Mouse (Mus musculus) A20 (cell line): ENCODE measurements around the gene Spag17.
"Not testable (repeated sequence)": the region's sequence is repeated elsewhere in the genome, so short reads cannot be mapped to it uniquely, and the experiment has no call there.

Experiments
- DNase-seq: peaks from one replicate; pipeline ENCODE4 v3.0.0-alpha.2; 2011; ENCODE audit warnings: low read depth, low spot score

Gene Spag17

GRCm38 (mm10) chr3:99885187-99885811, at the start of gene Spag17:
Gene Spag17 (plus strand): TSS chr3:99885406.
- no peak for DNase-seq

GRCm38 (mm10) chr3:99842333-99842732, 42.9 kb upstream of the Spag17 start:
- no peak for DNase-seq

DNA sequence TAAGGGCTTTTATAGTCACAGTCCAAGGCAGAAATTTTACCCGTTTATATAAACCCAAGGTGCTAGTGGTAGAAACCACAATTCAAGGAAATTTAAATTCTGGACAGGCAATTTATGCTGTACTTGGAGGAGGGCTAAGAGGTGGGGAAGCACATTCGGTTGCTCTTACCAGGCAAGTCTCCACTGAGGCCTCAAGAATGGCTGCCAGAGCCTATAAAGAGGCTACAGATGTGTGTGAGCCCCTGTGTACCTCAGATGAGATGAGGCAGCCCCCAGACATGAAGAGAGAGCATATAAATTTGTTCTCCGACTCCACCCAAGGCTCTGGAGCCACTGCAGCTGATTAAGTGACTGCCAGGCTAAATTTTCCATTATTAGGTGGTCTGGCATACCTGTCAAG, 42.4 kb upstream of the Spag17 start:
- no peak for DNase-seq

DNA sequence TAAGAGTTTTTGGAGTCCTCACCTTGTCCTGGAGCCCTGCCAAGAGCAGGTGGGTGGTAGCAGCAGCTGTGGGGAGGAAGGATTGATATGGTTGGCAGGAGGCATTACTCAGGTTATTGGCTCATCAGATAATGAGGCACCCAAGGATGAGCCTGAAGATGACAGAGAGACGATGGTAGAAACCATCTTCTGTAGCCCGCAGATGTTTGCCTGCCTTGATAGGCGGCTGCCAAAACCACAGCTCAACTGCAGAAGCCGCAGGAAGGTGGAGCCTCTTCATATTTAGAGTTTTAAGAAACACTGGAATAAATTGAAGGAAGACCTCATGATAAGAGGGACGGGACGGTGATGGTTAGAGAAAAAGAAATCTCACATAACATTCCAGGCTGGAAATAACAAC, 42.0 kb upstream of the Spag17 start:
- no peak for DNase-seq

DNA sequence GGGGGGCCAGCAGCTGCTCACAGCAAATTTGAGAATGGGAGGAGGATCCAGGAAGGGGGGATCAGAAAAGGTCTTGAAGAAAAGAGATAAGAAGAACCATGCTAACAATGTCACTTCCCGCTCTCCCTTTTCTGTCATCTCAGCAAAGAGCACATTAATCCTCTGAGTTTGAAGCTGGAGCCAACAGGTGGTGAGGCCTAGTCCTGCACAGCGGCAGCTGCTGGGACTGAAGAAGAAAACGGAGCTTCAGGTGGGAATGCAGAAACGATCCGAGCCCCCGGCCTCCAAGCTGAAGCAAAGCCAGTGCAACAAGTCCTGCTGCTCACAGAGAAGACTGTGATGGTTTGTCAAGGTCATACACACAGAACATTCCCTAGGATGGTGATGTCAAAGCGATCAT, 34.3 kb upstream of the Spag17 start:
- DNase-seq = no peak

DNA sequence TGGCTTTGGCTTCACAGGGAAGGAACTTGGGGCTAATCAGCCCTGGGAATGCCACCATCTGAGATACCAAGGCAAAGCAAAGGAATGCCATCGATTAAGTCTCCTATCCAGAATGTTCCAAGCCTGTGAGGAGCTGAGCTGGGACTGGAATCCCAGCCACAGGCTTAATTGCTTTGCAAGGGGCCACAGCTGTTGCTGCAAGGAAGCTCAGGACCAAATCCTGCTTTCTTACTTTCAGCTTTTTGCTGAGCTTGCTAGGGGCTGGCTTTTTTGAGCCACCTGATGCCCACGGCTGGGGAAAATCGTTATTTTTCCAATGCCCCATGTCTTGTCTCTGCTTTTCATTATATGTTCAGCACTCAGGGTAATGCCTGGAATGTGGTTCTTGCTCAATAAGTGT, 30.6 kb upstream of the Spag17 start:
- DNase-seq = no peak

- no peak for DNase-seq
These were observed 26.3 kb upstream of the Spag17 start for GRCm38 (mm10) chr3:99858922-99859321.

DNA sequence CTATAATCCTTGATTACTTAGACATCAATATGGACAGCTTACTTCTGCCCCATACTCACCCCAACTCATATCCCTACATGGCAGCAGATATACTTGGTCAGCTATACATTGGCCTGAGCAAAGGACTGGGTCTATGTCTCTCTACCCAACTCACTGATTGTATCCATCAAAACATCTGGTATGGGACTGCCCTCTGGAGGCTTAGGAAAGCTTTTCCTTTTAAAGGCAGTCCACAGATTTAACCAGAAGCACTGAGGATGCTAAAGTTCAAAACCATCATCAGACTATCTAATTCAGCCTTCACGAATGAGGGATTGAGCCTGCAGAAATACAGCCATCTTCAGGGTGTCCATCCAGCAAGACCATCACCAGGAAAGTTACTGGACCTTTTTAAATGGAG, 20.5 kb upstream of the Spag17 start:
- no peak for DNase-seq

DNA sequence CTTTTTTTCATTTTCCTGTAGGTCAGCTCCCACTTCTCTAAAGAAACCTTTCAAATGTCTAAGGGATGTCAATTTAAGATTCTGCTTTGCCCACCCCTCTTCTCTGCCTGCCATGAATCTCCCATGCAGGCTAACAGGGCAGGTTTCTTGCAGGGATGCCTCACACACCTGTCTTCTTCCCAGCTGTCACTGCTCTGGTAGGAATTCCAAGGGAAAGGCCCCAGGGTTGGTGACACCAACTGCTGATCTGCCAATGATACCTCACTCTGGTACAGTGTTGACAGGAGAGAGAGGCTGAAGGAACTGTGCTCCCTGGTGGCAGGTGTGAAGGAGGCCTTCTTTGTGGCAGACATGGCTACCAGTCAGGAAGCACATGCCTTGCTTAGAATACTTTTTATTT, 10.1 kb upstream of the Spag17 start:
- DNase-seq = no peak

DNA sequence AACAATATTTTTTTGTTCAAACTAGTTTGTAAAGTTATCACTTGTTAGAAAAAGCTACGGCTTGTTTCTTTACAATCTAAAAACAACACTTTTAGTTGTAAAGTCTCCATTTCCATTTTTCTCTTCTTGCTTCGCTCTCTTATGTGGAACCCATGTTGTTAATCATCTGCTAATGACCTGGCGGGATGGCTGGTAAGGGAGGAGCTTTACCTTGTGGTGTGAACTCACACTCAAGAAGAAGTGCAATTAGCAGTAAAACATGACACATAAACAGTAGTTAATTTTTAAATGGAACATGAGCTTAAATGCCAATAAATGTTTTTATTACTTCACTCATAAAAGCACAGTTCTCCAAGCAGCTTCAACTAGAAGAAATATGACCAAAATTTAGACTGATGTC, 3.7 kb upstream of the Spag17 start:
- no peak for DNase-seq

- no peak for DNase-seq
These were observed 1.1 kb upstream of the Spag17 start for GRCm38 (mm10) chr3:99883988-99884564.

- DNase-seq = not testable (repeated sequence)
These were observed 9.5 kb downstream of the Spag17 start for GRCm38 (mm10) chr3:99894741-99895140.

DNA sequence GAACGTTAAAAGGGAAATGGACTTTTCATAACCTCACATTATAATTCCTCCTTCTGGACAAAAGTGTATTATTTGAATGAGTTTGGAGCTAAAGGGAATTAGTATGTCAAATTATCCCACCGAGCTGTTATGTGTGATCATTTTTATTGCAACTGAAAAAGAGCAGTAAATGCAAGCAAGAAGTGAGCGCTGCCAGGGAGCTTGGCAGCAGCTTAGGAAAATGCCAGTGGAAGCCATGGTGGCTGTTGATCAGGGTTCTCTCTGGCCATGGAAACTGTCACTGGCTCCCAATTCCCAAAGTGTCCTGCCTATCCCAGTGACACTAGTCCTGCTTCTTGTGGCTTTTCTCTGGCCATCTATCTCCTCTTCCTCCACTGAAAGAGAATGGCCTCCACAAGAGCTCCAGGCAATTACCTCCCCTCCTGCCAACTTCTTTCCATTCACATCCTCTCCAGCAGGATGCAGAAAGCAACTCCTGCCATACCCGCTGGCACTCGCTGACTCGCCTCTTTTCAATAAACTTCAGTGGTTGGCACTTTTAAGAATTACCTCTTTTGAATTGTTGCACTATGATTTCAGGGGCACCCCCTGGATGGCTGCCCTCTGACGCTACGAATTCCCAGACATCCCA, 28.7 kb downstream of the Spag17 start:
- no peak for DNase-seq

- no peak for DNase-seq
These were observed 37.7 kb downstream of the Spag17 start for GRCm38 (mm10) chr3:99922944-99923343.

DNA sequence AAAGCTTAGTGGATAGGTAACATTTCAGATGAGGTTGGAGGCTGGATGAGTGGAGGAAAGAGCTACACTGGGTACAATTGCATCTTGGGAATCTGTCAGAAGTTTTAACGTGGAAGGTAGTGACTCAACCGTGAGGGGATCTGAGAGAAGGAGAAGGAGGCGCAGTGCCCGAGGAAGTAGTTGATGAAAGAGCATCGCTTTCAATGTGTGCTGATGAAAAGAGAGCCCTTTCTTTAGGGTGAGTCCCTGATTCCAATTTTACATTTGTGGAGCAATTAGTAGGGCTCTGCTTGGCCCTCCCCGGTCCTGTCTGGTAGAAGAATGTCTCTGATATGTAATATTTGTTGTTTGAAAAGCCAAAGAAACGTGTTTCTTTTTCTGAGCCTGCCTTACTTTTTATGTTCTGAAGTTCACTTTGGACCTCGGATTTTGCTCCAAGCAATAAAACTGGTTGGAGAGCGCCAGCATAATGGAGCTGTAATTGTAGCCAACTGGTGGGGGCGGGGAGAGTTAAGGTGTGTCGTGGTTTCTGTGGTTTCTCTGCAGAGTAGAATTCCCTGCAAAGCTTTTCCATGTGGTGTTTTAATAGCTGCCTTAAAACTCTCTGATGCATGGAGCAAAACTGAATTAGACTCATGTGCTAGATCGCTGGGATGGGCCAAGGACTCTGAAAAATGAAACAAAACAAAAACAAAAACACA, 45.9 kb downstream of the Spag17 start:
- DNase-seq = no peak

DNA sequence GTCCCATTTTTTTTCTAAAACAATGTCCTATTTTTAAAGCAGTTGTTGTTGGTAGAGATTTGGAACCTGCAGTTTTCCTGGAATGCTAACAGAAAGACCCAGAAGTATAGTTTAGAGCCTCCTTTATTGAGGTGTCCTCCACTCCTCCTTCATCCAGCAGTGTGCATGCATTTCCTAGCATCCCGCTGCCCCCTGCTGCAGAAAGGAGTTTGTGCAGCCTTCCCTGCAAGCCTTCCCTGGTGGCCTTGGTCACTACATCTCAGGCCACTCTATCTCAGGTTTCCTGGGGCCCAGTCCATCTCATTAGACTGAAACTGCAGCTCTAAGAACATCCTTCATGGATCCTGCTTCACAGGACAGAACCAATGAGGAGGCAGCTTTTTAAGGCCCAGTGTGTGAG, 51.0 kb downstream of the Spag17 start:
- DNase-seq = no peak

DNA sequence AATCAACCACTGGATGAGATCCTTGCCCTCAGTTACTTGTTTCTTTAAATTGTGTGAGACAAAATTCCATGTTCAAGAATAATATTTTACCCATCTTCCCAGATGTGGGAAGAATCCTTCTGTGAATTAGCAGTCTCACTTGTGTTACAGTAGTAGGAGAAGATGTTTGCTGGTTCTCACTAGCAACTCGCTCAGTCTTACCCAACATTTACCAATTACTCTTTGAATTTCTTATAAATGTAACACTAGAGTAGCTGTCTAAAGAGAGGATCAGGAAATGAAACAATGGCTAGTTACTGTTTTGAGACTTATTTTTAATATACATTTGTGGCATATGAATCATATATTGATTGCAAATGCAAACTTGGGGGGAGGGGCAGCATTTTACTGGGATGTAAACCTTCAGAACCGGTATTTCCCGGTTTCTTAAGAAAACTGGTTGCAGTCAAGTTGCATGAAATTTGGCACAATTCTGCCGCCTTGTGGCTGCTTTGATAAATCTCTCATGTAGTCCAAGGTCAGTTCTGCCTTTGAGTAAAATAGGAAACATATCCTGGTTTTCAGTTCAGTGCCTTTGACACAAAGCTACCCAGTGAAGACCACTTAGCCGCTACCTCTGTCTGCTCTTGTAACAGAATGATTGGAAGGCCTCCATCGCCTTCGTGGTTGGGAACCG, 53.5 kb downstream of the Spag17 start:
- no peak for DNase-seq

GRCm38 (mm10) chr3:99945171-99945570, 60.0 kb downstream of the Spag17 start:
- no peak for DNase-seq

DNA sequence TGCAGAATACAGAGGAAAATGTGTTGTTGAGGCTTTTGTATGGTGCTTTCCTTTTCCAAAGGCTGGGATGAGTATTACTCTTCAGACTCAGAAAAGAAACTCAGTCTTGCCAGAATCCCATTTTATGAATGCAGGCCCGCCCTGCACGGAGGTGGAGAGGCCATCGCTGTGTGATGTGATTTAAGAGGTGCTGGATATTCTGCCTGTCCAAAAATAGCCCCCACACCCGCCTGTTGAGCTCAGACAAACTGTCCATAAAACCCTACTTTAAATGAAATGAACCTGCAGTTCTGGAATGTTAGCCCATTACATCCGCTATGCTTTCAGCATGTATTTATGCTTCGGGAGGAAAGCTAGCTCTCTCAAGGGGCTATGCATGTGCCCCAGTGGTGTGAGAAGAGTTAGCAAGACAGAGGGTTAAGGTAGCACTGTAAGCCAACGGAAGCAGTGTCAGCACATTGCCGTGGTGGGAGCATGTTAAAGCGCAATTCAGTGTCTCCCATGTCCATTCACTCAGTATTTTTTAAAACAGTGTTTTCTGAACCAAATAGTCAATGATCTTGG, 68.9 kb downstream of the Spag17 start:
- no peak for DNase-seq

DNA sequence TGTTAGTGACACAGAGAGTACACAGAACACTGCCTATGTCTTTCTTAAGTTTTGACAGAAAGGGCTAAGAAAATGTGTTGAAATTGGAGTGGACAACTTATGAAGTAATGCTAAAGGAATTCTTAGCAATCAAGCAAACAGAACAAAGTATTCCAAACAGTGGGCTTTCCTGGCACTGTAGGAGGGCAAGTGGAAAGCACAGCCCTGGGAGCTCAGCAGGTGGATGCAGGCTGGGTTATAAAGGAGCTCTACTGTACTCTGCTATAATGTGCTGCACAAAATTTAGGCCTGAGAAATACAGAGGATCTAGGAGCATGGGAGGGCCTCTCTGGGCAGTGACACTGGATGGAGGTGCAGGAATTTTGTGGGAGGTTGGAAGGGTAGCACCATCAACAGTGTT, 71.3 kb downstream of the Spag17 start:
- DNase-seq = no peak

GRCm38 (mm10) chr3:99959805-99960485, 74.7 kb downstream of the Spag17 start:
- no peak for DNase-seq
